Mouse (Mus musculus) neutrophil, adult 59 days (primary cell): ENCODE results near the gene Gm21783. TPM values are rescaled to one million over a fixed set of nuclear protein-coding genes. Genes with fewer than 3 reads are reported as not detected.

Experiments
- total RNA-seq, 2 experiments: library from RNA; stranded (reverse); gene quantifications; 1 replicate in 1 of 2; 2 replicates in 1 of 2; pipeline ENCODE4 v1.2.4; 2023

Gene Gm21783
- not detected for total RNA-seq

DNA sequence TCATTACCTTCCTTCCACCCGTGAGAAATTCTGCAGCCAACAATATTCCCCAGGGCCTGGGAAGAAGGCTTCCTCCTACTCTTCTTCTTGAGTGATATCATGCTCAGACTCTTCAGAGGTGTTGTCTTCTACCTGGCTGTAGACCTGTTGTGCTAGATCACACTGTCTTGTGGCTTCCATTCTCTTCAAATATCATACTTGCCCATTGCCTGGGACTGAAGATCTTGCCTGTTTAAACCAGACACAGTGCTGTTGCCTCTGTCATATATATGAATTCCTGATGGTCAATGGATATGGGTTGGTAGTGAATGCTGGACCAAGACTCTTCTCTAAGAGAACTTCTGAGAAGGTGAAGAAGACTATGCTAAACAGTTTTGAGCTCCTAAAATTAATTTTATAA is at the start of gene Gm21783:
Gm21783 (minus strand) TSS at position 101 of the 400 bp plus-strand sequence.

